Mouse (Mus musculus): ENCODE results near the gene Lilra5.
"Not testable (repeated sequence)": the region's sequence is repeated elsewhere in the genome, so short reads cannot be mapped to it uniquely, and the experiment has no call there.

The Lilra5 gene

GRCm38 (mm10) chr7:4237454-4237853 is at the start of gene Lilra5:
Lilra5 (plus strand) TSS chr7:4237754.
- DNase-seq (ENCODE audit: low read depth in 1 of 2, low spot score in 2 of 2) = no peak

DNA sequence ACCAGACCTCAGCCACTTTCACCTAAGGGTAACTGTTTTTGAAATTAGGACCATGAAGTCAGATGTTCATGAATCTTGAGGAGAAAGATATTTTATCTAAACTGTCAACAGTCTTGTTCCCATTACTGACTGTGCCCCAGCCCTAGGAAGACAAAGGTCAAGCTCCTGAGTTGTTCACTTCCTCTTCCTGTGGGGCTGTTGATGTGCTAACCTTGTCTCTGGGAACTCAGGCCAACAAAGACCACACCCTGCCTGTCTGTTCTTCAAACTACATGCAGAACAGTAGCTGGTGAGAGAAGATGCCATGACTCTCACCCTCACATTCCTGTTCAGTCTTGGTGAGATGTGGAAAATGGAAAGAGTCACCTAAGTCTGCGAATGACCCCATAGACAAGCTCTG is 30.4 kb upstream of the Lilra5 start:
- DNase-seq (ENCODE audit: low read depth in 1 of 2, low spot score in 2 of 2) = peak in 1 of 2 experiments; percentile 12

GRCm38 (mm10) chr7:4208626-4209025 is 28.9 kb upstream of the Lilra5 start:
- DNase-seq (ENCODE audit: low read depth in 1 of 2, low spot score in 2 of 2) = no peak

GRCm38 (mm10) chr7:4213436-4213835 is 24.1 kb upstream of the Lilra5 start:
- not testable (repeated sequence) for DNase-seq (ENCODE audit: low read depth in 1 of 2, low spot score in 2 of 2)

DNA sequence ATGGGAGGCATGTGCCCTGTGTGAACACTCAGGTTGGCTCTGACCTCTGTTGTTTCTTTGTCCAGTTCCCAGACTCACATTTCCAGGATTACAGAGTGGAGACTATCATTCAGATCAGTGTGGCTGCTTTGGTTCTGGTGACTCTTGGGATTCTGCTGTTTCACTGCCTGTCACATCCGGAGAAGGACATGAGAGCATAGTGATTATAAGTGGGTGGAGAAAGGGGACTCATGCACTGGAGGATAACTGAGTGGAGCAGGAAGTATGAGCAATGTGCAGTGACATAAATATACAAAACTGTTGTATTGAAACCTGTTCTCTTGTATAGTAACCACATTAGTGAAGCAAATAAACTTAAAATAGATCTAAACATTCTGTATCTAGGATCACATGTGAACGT is 22.2 kb upstream of the Lilra5 start:
- DNase-seq (ENCODE audit: low read depth in 1 of 2, low spot score in 2 of 2) = no peak

- DNase-seq (ENCODE audit: low read depth in 1 of 2, low spot score in 2 of 2) = no peak
These were observed 21.7 kb upstream of the Lilra5 start for GRCm38 (mm10) chr7:4215805-4216204.

DNA sequence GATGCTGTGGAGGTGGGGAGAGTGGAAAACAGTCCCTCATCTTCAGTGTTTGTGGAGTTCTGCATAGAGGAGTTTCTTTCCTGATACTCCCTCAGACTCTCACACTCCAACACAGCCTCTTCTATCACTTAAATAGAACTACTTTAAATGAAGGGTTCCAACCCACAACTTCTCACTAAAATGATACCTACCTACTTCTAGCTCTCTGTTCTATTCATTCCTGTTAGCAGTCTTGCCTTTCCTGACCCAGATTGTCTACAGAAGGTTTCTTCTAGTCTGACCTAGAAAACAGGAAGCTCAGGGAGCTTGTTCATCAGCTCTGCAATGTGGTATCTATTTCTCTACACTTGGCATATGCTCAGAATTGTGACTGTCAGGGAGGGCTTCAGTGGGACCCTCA is 2.0 kb upstream of the Lilra5 start:
- DNase-seq (ENCODE audit: low read depth in 1 of 2, low spot score in 2 of 2) = no peak

- DNase-seq (ENCODE audit: low read depth in 1 of 2, low spot score in 2 of 2) = peak in 1 of 2 experiments; percentile 63
These were observed 1.6 kb downstream of the Lilra5 start for GRCm38 (mm10) chr7:4239038-4239721.

DNA sequence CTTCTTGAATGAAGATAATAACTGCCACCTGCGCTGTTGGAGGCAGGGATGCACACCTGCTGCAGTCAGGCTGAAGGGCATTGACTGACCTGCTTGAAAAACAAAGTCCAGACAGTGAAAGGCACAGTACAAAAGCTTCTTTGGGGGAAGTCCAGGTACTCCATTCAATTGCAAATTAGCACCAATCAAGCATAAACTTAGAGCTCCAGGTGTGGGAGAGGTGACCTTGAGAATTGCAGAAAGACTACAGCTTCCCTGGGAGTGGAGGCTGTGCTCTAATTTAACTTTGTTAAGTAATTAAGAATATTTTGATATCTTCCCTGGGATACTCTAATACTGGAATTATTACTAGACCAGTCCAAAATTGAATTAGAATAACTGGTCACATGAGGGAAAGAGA is 13.7 kb downstream of the Lilra5 start:
- DNase-seq (ENCODE audit: low read depth in 1 of 2, low spot score in 2 of 2) = not testable (repeated sequence)

GRCm38 (mm10) chr7:4256060-4256459 is 18.5 kb downstream of the Lilra5 start:
- not testable (repeated sequence) for DNase-seq (ENCODE audit: low read depth in 1 of 2, low spot score in 2 of 2)

DNA sequence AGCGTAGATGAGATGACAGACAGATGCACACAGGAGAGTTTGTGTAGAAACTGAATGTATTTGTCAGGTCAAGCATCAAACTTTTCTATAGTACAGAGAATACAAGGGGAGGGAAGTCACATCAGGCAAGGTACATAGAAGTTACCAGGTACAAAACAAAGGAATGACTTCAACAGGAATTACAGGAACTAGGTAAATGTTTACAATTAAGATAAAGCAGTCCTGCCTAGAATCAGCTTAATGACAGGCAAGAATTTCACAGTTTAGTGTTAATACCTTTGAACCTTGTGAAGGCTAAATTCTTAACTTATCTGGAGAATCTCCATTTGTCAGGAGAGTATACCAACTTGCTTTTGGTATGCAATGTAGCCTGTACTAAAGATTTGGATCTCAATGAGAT is 23.0 kb downstream of the Lilra5 start:
- DNase-seq (ENCODE audit: low read depth in 1 of 2, low spot score in 2 of 2) = not testable (repeated sequence)

DNA sequence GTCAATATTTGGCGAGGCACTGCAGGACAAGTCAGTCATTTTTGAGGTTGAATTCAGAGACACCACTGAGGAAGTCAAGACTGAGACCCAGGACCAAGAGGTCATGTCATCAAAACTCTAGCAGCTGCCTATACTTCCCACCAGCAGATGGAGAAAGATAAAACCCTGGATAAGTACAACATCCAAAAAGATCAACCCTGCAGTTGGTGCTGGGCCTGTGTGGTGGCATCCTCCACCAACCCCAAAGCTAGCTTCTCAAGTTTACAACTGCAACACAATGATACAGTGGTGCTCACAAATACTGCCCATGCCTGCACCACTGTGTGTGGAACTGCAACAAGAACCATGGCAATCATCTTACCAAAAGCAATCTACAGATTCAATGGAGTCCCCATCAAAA is 34.6 kb downstream of the Lilra5 start:
- DNase-seq (ENCODE audit: low read depth in 1 of 2, low spot score in 2 of 2) = not testable (repeated sequence)

GRCm38 (mm10) chr7:4273874-4274273 is 36.3 kb downstream of the Lilra5 start:
- DNase-seq (ENCODE audit: low read depth in 1 of 2, low spot score in 2 of 2) = peak; percentile 56 to 59

- not testable (repeated sequence) for DNase-seq (ENCODE audit: low read depth in 1 of 2, low spot score in 2 of 2)
These were observed 37.9 kb downstream of the Lilra5 start for GRCm38 (mm10) chr7:4275500-4275899.

GRCm38 (mm10) chr7:4292638-4293037 is 55.1 kb downstream of the Lilra5 start:
- DNase-seq (ENCODE audit: low read depth in 1 of 2, low spot score in 2 of 2) = no peak
